Mouse (Mus musculus): ENCODE data around the gene Higd2a.

The Higd2a gene

DNA sequence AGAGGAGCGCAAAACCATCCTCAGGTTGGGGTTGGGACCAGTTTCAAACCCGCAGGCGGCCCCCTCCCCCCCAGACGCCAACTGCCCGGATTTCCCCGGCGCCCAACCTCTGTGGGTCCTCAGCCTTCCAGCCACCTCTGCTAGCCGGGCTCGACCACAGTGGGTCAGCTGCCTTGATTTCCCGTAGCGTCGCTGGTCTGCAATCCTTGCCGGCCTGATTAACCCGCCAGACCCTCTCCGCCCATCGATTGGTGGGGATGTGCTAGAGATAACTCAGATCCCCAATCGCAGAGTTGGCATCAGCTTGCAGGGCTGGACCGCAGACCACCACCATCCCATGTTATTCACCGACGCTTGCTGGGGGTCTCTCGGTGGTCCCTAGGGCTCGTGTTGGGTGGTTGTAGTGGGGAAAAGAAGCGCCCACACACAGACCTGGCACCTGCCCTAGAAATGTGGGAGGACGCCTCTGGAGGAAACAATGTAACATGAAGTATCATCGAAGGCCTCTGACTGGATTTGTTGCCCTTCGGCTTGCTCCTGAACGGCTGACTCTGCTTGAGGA is 32.0 kb downstream of the Higd2a start:
- no peak for DNase-seq

DNA sequence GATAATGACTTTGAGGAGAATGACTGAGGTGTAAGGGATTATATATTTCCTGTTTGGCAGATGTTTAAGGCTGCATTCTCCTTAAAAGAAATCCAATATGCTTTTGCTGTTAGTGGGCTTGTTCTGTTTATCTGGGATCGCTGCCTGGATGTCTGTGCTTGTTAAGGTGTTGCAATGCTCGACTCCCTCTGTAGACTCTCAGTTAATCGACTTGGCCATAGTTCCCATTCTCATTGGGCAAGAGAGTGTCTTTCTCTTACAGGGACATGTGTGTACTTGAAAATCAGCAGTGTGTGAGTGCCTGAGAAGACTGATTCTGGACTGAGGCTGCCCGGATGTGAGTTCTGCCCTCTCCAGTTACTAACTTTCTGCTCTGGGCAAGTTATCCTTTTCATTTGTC is 39.1 kb downstream of the Higd2a start:
- DNase-seq: no peak

DNA sequence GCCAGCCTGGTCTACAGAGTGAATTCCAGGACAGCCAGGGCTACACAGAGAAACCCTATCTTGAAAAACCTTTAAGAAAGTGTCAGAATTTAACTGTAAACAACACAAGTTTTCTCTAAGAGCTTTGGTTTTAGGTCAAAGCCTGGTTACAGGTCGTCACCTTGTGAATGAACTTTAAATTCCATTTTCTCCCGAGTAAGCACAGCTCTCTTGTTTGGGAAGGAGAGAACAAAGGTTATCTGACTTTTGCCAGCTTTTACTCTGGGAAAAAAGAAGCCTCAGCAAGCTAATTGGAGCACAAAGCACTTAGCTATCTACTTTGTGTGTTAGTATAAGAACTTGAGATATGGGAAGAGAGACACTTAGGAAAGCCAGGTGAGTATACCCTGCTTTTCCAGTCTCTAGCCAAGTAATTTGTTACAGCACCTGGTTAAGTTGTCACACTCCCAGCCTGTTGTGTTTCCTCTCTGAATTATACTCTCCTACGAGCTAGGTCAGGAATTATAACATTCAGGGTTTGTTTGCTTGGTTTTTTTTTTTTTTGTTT is 42.8 kb downstream of the Higd2a start:
- no peak for DNase-seq

DNA sequence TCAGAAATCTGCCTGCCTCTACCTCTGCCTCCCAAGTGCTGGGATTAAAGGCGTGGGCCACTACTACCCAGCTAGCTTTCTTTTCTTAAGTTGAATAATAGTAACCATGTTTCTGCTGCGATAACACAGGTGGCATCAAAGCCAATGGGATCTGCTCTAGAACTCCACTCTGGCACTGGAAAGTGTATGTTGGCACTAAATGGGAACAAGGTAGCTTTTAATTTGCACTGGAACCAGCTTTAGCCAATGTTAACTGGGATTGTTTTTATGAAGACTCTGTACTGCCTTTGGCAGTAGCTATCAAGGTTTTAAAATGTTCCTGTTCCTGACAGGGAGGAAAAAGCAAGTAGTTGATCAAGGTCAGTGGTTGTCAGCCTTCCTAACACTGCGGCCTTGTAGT is 45.0 kb downstream of the Higd2a start:
- DNase-seq: no peak
